ENCODE assay signal across 24 mouse cellular contexts in the genomic region with DNA sequence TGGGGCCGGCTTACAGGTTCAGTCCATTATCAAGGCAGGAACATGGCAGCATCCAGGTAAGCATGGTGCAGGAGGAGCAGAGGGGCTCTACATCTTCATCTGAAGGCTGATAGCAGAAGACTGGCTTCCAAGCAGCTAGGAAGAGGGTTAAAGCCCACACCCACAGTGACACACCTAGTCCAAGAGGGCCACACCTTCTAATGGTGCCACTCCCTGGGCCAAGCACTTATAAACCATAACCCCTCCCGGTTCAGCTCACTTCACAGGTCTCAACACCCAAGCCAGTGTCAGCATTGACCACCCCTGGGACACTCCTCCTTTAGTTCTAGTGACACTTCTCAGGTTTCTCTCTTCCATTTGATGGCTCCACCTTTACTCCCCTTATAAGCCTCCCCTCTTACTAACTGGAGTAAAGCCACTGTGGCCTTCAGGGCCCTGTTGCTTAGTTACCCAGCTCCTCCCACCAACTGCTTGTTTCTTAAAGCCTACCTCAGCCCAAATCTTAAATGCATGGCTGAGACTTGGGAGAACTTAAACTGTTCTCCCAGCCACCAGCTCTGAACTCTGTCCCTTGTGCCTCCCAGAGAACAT. TPM values are rescaled to one million over a fixed set of nuclear protein-coding genes. Genes with fewer than 3 reads are reported as not detected.
DNase-seq lines count a peak whose midpoint lies in the region; ATAC-seq lines count a peak whose summit lies in the region.
"Had no signal": no experiment of that assay in that cellular context is flagged by ENCODE, and none has a peak within 500 bp of the region (broad histone marks: within the 10 kb centered on the region; RNA-seq: fewer than 3 reads in every experiment).

No protein-coding gene starts in this region.

- no peak overlapping the region for H3K9ac ChIP-seq in liver, embryonic 11.5 days (ENCODE audit: low read depth, low read length)
- H3K9ac ChIP-seq in forebrain, embryonic 13.5 days, result no peak overlapping the region
- H3K9ac ChIP-seq: embryonic facial prominence, embryonic 12.5 days; forebrain, postnatal 0 days; heart, embryonic 13.5 days; hindbrain, embryonic 14.5 days; lung, embryonic 14.5 days; neural tube, embryonic 13.5 days had no signal

- ATAC-seq in liver, embryonic 11.5 days (replicated peaks; ENCODE audit: low FRiP score), result peak; percentile 68
- ATAC-seq in megakaryocyte-erythroid progenitor cell, adult 5-6 weeks (replicated peaks; ENCODE audit: low FRiP score, low TSS enrichment, poor library complexity, severe bottlenecking), result peak; percentile 21
- no peak for ATAC-seq in forebrain, embryonic 13.5 days
- ATAC-seq: forebrain, postnatal 0 days; Patski had no signal

- H3K27me3 ChIP-seq in liver, embryonic 11.5 days (replicated peaks; ENCODE audit: control insufficient read depth, insufficient read depth, low read length), result no peaks in the 10 kb centered on the region
- H3K27me3 ChIP-seq in forebrain, embryonic 13.5 days, result no peaks in the 10 kb centered on the region
- H3K27me3 ChIP-seq: embryonic facial prominence, embryonic 12.5 days; heart, embryonic 13.5 days; neural tube, embryonic 13.5 days; Patski had no signal

- peaks cover 38% of the 10 kb centered on the region for H3K36me3 ChIP-seq in liver, embryonic 11.5 days (ENCODE audit: control insufficient read depth, insufficient read depth, low read length)
- H3K36me3 ChIP-seq in forebrain, embryonic 13.5 days (ENCODE audit: poor library complexity, severe bottlenecking), result peaks cover 62% of the 10 kb centered on the region

- WGBS in liver, embryonic 11.5 days, result 72% methylated on average over 2 of the region's 2 CpGs
- 91% methylated on average over 2 of the region's 2 CpGs for WGBS in forebrain, embryonic 13.5 days

- H3K4me1 ChIP-seq in liver, embryonic 11.5 days (replicated peaks; ENCODE audit: control insufficient read depth, insufficient read depth, low read length), result peaks cover 14% of the 10 kb centered on the region
- no peaks in the 10 kb centered on the region for H3K4me1 ChIP-seq in forebrain, embryonic 13.5 days
- H3K4me1 ChIP-seq: embryonic facial prominence, embryonic 12.5 days; heart, embryonic 13.5 days; midbrain, embryonic 10.5 days had no signal

- DNase-seq in heart, adult 11 months, result peak; percentile 85
- DNase-seq in heart, adult 18-20 months, result no peak
- DNase-seq in c-Kit-positive CD71-positive TER-119-positive erythroid progenitor cells, embryonic 14.5 days (ENCODE audit: low spot score), result peak; percentile 47
- no peak for DNase-seq in liver, embryonic 11.5 days (ENCODE audit: low spot score)
- DNase-seq in right cerebral cortex, postnatal 10 days (ENCODE audit: low spot score in 2 of 2), result no peak
- no peak for DNase-seq in heart, adult 8-10 months (ENCODE audit: low spot score)
- DNase-seq: cerebellum, adult 9-10 months; forebrain, postnatal 0 days; gastrocnemius, adult 2 months; kidney, postnatal 10 days; lung, embryonic 14.5 days; lung, postnatal 4 days; spleen, adult 18-20 months; thymus, adult 2 months had no signal

- no peak overlapping the region for H3K4me3 ChIP-seq in liver, embryonic 11.5 days (ENCODE audit: low read depth, low read length)
- no peak overlapping the region for H3K4me3 ChIP-seq in forebrain, embryonic 13.5 days
- H3K4me3 ChIP-seq: embryonic facial prominence, embryonic 12.5 days; gastrocnemius, adult 2 months; heart, embryonic 13.5 days; left cerebral cortex, adult 2 months; midbrain, embryonic 10.5 days; neural tube, embryonic 13.5 days had no signal

- H3K9me3 ChIP-seq in liver, embryonic 11.5 days (ENCODE audit: control insufficient read depth, low read length), result no peaks in the 10 kb centered on the region
- no peaks in the 10 kb centered on the region for H3K9me3 ChIP-seq in forebrain, embryonic 13.5 days (replicated peaks)
- H3K9me3 ChIP-seq: embryonic facial prominence, embryonic 12.5 days; heart, embryonic 13.5 days; midbrain, embryonic 10.5 days; neural tube, embryonic 13.5 days had no signal

- H3K4me2 ChIP-seq in liver, embryonic 11.5 days, result no peak overlapping the region
- H3K4me2 ChIP-seq in forebrain, embryonic 13.5 days, result no peak overlapping the region
- H3K4me2 ChIP-seq: embryonic facial prominence, embryonic 12.5 days; heart, embryonic 13.5 days; hindbrain, embryonic 14.5 days; lung, embryonic 14.5 days; neural tube, embryonic 13.5 days had no signal

- peak overlapping the region; percentile 63; the same call in 1 of the 2 replicates for H3K27ac ChIP-seq in liver, embryonic 11.5 days (ENCODE audit: low read depth, low read length)
- no peak overlapping the region for H3K27ac ChIP-seq in forebrain, embryonic 13.5 days
- H3K27ac ChIP-seq: embryonic facial prominence, embryonic 12.5 days; gastrocnemius, adult 2 months; heart, embryonic 13.5 days; hindbrain, embryonic 14.5 days; left cerebral cortex, adult 2 months; midbrain, embryonic 10.5 days; neural tube, embryonic 13.5 days had no signal

RNA-seq across cellular contexts. Expression of a gene that starts 6.7 kb away (rescaled TPM):
- 1 to 10 TPM; 3.6 to 4.6 TPM for total RNA-seq in heart, adult 18-20 months (2021)
- polyA plus RNA-seq in liver, embryonic 11.5 days (2014; fragmentation: Nextera tagmentation; extraction: Ambion mirVana), result 5.1 and 5.4 TPM in 2 replicates
- 17.5 and 18.0 TPM in 2 replicates for total RNA-seq in megakaryocyte-erythroid progenitor cell, adult 5-6 weeks (2014; fragmentation: Nextera tagmentation)
- 4.9 and 6.7 TPM in 2 replicates for total RNA-seq in megakaryocyte-erythroid progenitor cell, adult 5-6 weeks (2017)
- 13.0 and 14.6 TPM in 2 replicates for polyA plus RNA-seq in forebrain, embryonic 13.5 days (2015; fragmentation: Nextera tagmentation; extraction: Ambion mirVana)
- total RNA-seq in heart, adult 8-10 months (2022), result 1 to 10 TPM; 2.6 to 4.1 (median 2.9) TPM

RNA-seq across cellular contexts. Expression of a gene that starts 6.7 kb away (rescaled TPM):
- total RNA-seq in heart, adult 18-20 months (2021), result not detected
- 124 and 136 TPM in 2 replicates for polyA plus RNA-seq in liver, embryonic 11.5 days (2014; fragmentation: Nextera tagmentation; extraction: Ambion mirVana)
- total RNA-seq in megakaryocyte-erythroid progenitor cell, adult 5-6 weeks (2014; fragmentation: Nextera tagmentation), result 0.52 and 0.83 TPM in 2 replicates
- 0.61 TPM in 1 of 2 replicates, not detected in the other for total RNA-seq in megakaryocyte-erythroid progenitor cell, adult 5-6 weeks (2017)
- 0.10 and 0.43 TPM in 2 replicates for polyA plus RNA-seq in forebrain, embryonic 13.5 days (2015; fragmentation: Nextera tagmentation; extraction: Ambion mirVana)
- total RNA-seq in heart, adult 8-10 months (2022), result under 1 TPM in 2 of 4 experiments, not detected in 2; 0.16 to 0.25 TPM
- total RNA-seq: forebrain, postnatal 0 days; heart, postnatal 25 days had no signal
- polyA plus RNA-seq: forebrain, postnatal 0 days; Patski had no signal

RNA-seq across cellular contexts. Expression of a gene that starts 6.7 kb away (rescaled TPM):
- 10 to 100 TPM; 22.1 to 26.5 TPM for total RNA-seq in heart, adult 18-20 months (2021)
- 99.2 and 100 TPM in 2 replicates for polyA plus RNA-seq in liver, embryonic 11.5 days (2014; fragmentation: Nextera tagmentation; extraction: Ambion mirVana)
- total RNA-seq in megakaryocyte-erythroid progenitor cell, adult 5-6 weeks (2014; fragmentation: Nextera tagmentation), result 42.7 and 48.6 TPM in 2 replicates
- total RNA-seq in megakaryocyte-erythroid progenitor cell, adult 5-6 weeks (2017), result 25.8 and 38.7 TPM in 2 replicates
- 69.0 and 76.0 TPM in 2 replicates for polyA plus RNA-seq in forebrain, embryonic 13.5 days (2015; fragmentation: Nextera tagmentation; extraction: Ambion mirVana)
- 10 to 100 TPM; 20.6 to 24.6 (median 22.2) TPM for total RNA-seq in heart, adult 8-10 months (2022)

Comparison
In these comparisons a context has a peak if more than half of its experiments do, and no peak if none do; other contexts are left out.
1. DNase-seq: peak in heart, adult 11 months (single experiment) and c-Kit-positive CD71-positive TER-119-positive erythroid progenitor cells, embryonic 14.5 days (single experiment); none in heart, adult 18-20 months (0 of 2), liver, embryonic 11.5 days (single experiment), right cerebral cortex, postnatal 10 days (0 of 2) and heart, adult 8-10 months (single experiment).